Mouse (Mus musculus) embryonic facial prominence, embryonic 11.5 days (tissue): Measurements from ENCODE around the gene Ckap2. TPM values are rescaled to one million over a fixed set of nuclear protein-coding genes. Genes with fewer than 3 reads are reported as not detected.
"Not testable (repeated sequence)": the region's sequence is repeated elsewhere in the genome, so short reads cannot be mapped to it uniquely, and the experiment has no call there.

Experiments used
- ATAC-seq: fragments of 200-750 bp; cut with Nextera tagmentation; replicated peaks from 2 replicates; pipeline ENCODE4 v1.8.0; 2017; ENCODE audit warnings: low read depth; ENCODE audit not compliant: insufficient number of reproducible peaks, low FRiP score, low TSS enrichment
- DNase-seq: peaks from one replicate; pipeline ENCODE4 v3.0.0-alpha.2; 2015; ENCODE audit warnings: low spot score
- H3K27ac ChIP-seq: fragments of 300-500 bp; sonication (generic); replicated peaks from 2 replicates; pipeline ENCODE4 v1.5.1; 2014; ENCODE audit warnings: mild to moderate bottlenecking, low read depth, low read length, control low read depth
- H3K27me3 ChIP-seq: fragments of 300-500 bp; sonication (generic); 2 replicates; pipeline ENCODE4 v1.6.1; 2014; ENCODE audit warnings: mild to moderate bottlenecking, low read length, moderate library complexity, mixed read lengths; ENCODE audit not compliant: control insufficient read depth, insufficient read depth
- H3K36me3 ChIP-seq: fragments of 300-500 bp; sonication (generic); replicated peaks from 2 replicates; pipeline ENCODE4 v1.6.1; 2014; ENCODE audit warnings: low read depth, mild to moderate bottlenecking, low read length, moderate library complexity, mixed read lengths; ENCODE audit not compliant: control insufficient read depth, insufficient read depth
- H3K4me1 ChIP-seq: fragments of 300-500 bp; sonication (generic); 2 replicates; pipeline ENCODE4 v1.6.1; 2014; ENCODE audit warnings: low read length, mixed read lengths; ENCODE audit not compliant: control insufficient read depth, insufficient read depth
- H3K4me2 ChIP-seq: fragments of 300-500 bp; sonication (generic); 2 replicates; pipeline ENCODE4 v1.6.1; 2014; ENCODE audit warnings: low read depth, mild to moderate bottlenecking, control low read depth, low read length, moderate library complexity
- H3K4me3 ChIP-seq: fragments of 300-500 bp; sonication (generic); 2 replicates; pipeline ENCODE4 v1.5.1; 2014; ENCODE audit warnings: low read depth, low read length, control low read depth
- H3K9ac ChIP-seq: fragments of 300-500 bp; sonication (generic); replicated peaks from 2 replicates; pipeline ENCODE4 v1.6.1; 2014; ENCODE audit warnings: mild to moderate bottlenecking, control low read depth, low read length
- H3K9me3 ChIP-seq: fragments of 300-500 bp; sonication (generic); replicated peaks from 2 replicates; pipeline ENCODE4 v1.6.1; 2016; ENCODE audit warnings: mild to moderate bottlenecking, low read length, inconsistent platforms, mixed read lengths; ENCODE audit not compliant: control insufficient read depth
- WGBS: fragments of 180-500 bp; shearing (Covaris S2); extraction: QIAGEN DNeasy Blood & Tissue Kit; methylation state at CpG from one replicate; pipeline ENCODE4 v1.1.7; 2014; 5-methylcytosine and 5-hydroxymethylcytosine counted together
- polyA plus RNA-seq: library from polyadenylated mRNA; unstranded; fragments of >200 nt; fragmentation: Nextera tagmentation; extraction: Ambion mirVana; gene quantifications from 2 replicates; pipeline ENCODE4 v1.2.1, GENCODE M21; 2014

The Ckap2 gene
- polyA plus RNA-seq, 1 experiment from 2014 or later, result 66.9 TPM

- Histone ChIP-seq H3K27me3 (no peaks in the 10 kb centered on the region), H3K36me3 (0 out of 2 replicates have a peak, but pooled peaks cover 2% of the 10 kb centered on the region), H3K4me1 (no peaks in the 10 kb centered on the region), H3K9me3 (no peaks in the 10 kb centered on the region), H3K27ac (no peak overlapping the region), H3K4me3 (no peak overlapping the region), H3K4me2 (no peak overlapping the region), H3K9ac (no peak overlapping the region)
- no peak for ATAC-seq
- DNase-seq, result no peak
- 84% methylated on average over 6 of the region's 6 CpGs for WGBS
Observed at GRCm38 (mm10) chr8:22145831-22146230, 39.8 kb downstream of the Ckap2 start.

- DNase-seq (no peak), ATAC-seq (no peak)
- Histone ChIP-seq H3K36me3 (no peaks in the 10 kb centered on the region), H3K9ac (no peak overlapping the region), H3K9me3 (no peaks in the 10 kb centered on the region), H3K4me3 (no peak overlapping the region), H3K4me1 (no peaks in the 10 kb centered on the region), H3K27ac (no peak overlapping the region), H3K4me2 (no peak overlapping the region), H3K27me3 (no peaks in the 10 kb centered on the region)
- 61% methylated on average over 1 of the region's 1 CpGs for WGBS
Observed at GRCm38 (mm10) chr8:22143764-22144491, 41.7 kb downstream of the Ckap2 start.

- H3K4me3 ChIP-seq, result no peak overlapping the region
- H3K4me2 ChIP-seq, result no peak overlapping the region
- H3K27me3 ChIP-seq, result no peaks in the 10 kb centered on the region
- no peak overlapping the region for H3K27ac ChIP-seq
- DNase-seq, result no peak
- H3K9me3 ChIP-seq, result no peaks in the 10 kb centered on the region
- H3K9ac ChIP-seq, result no peak overlapping the region
- no peaks in the 10 kb centered on the region for H3K36me3 ChIP-seq
- ATAC-seq, result no peak
- H3K4me1 ChIP-seq, result no peaks in the 10 kb centered on the region
- WGBS, result 77% methylated on average over 4 of the region's 4 CpGs
Observed at GRCm38 (mm10) chr8:22142592-22142991, 43.0 kb downstream of the Ckap2 start.

DNA sequence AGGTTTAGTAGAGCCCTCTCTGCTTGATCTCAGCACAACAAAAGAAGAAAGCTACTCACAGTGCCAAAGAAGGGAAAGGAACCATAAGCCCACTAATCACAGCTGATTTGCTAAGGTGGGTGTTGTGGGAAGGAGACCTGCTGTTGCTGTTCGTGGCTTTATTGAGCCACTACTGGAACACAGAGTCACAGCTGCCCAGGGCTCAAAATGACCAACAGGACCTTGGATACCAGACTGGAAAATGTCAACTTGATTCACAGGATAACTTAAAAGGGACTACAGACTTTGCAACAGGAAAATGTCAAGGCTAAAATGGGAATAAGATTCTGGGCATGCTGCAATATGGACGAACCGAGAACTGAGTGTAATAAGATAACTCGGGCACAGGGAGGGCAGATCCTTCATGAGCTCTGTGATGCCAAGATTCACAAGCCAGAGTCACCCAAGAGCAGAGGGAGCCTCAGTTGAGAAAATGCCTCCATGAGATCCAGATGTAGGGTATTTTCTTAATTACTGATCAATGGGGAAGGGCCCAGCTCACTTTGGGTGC lies 43.7 kb downstream of the Ckap2 start:
- Histone ChIP-seq H3K4me3 (no peak overlapping the region), H3K27me3 (no peaks in the 10 kb centered on the region), H3K4me2 (no peak overlapping the region), H3K9ac (no peak overlapping the region), H3K36me3 (no peaks in the 10 kb centered on the region), H3K4me1 (no peaks in the 10 kb centered on the region), H3K27ac (no peak overlapping the region), H3K9me3 (no peaks in the 10 kb centered on the region)
- no peak for ATAC-seq
- WGBS, result 82% methylated on average over 4 of the region's 4 CpGs
- no peak for DNase-seq

DNA sequence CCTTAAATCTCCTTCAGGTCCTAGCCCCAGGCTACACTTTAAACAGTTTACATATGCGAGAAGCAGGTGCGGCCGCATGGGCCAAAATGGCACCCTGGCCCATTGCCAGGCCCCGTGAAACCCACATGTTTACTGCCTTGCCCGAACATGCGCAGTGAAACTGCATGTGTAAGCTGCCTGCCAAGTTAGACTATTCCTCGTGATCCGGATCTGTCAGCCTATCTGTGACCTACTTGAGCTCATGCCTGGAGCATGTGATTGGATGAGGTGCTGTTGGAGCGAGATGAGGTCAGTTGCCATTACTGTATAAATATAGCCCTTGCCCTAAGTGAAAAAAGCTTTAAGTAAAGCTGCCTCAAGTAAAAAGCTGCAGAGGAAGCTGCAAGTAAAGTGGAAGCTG lies 49.2 kb downstream of the Ckap2 start:
- WGBS, result 92% methylated on average over 9 of the region's 9 CpGs

GRCm38 (mm10) chr8:22134750-22135135 lies 50.9 kb downstream of the Ckap2 start:
- ATAC-seq, result no peak
- Histone ChIP-seq H3K4me2 (no peak overlapping the region), H3K4me3 (no peak overlapping the region), H3K9me3 (no peaks in the 10 kb centered on the region), H3K36me3 (no peaks in the 10 kb centered on the region), H3K27ac (no peak overlapping the region), H3K4me1 (no peaks in the 10 kb centered on the region), H3K27me3 (no peaks in the 10 kb centered on the region), H3K9ac (no peak overlapping the region)
- no peak for DNase-seq
- 78% methylated on average over 5 of the region's 5 CpGs for WGBS

More for the DNA sequence above, 49.2 kb downstream of the Ckap2 start:
- H3K27me3 ChIP-seq, H3K9ac ChIP-seq, DNase-seq, H3K4me3 ChIP-seq, H3K9me3 ChIP-seq, H3K4me1 ChIP-seq, H3K36me3 ChIP-seq, H3K4me2 ChIP-seq, ATAC-seq, H3K27ac ChIP-seq: not testable (repeated sequence)

DNA sequence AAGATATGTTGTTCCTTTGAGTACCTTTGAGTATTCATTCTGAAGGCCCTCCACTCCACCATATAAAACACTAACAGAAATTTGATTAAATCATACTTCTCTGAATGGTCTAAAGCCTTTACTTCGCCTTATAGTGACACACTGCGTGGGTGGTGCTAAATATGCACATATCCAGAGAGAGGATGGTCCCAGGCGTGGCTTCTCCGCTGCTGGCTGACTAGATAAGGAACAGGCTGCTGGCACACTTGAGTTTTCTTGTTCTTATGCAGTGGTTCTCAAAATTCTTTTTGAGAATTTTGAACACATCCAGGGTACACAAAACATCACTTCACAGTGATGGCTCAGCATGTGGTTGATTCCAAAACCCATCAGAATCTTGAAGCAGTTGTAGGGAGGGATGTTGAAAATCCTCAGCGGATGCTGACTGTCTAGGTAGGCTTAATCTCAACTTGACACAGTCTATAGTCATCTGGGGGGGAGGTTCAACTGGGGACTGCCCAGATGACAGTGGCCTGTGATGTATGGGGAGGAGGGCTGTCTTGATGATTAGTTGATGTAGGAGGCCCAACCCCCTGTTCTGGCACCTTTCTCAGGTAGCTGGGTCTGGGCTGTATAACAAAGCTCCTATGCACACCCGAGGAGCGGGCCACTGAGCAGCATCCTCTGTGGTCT lies 51.4 kb downstream of the Ckap2 start:
- Histone ChIP-seq H3K27ac (no peak overlapping the region), H3K27me3 (no peaks in the 10 kb centered on the region), H3K4me2 (no peak overlapping the region), H3K4me1 (no peaks in the 10 kb centered on the region), H3K36me3 (no peaks in the 10 kb centered on the region), H3K4me3 (no peak overlapping the region), H3K9me3 (no peaks in the 10 kb centered on the region), H3K9ac (no peak overlapping the region)
- ATAC-seq (no peak), DNase-seq (no peak)
- WGBS, result 89% methylated on average over 7 of the region's 7 CpGs

- ATAC-seq, result no peak
- Histone ChIP-seq H3K36me3 (no peaks in the 10 kb centered on the region), H3K27ac (no peak overlapping the region), H3K4me2 (no peak overlapping the region), H3K9ac (no peak overlapping the region), H3K4me1 (no peaks in the 10 kb centered on the region), H3K9me3 (no peaks in the 10 kb centered on the region), H3K4me3 (no peak overlapping the region), H3K27me3 (no peaks in the 10 kb centered on the region)
- 78% methylated on average over 12 of the region's 12 CpGs for WGBS
- peak; percentile 5 for DNase-seq
Observed at GRCm38 (mm10) chr8:22132062-22132461, 53.6 kb downstream of the Ckap2 start.
